Mouse (Mus musculus): ENCODE data around the gene Slco2a1. TPM values are rescaled to one million over a fixed set of nuclear protein-coding genes. Genes with fewer than 3 reads are reported as not detected.
A peak's percentile ranks its signal among the peaks of the same experiment; 100 is the strongest.

Gene Slco2a1
- total and polyA plus RNA-seq, 3 experiments: 2.2 to 6.9 (median 3.9) TPM

GRCm38 (mm10) chr9:103118651-103119275, 130.3 kb downstream of the Slco2a1 start:
- no peak for DNase-seq

GRCm38 (mm10) chr9:103119781-103120180, 131.3 kb downstream of the Slco2a1 start:
- no peak for DNase-seq

- DNase-seq: no peak
These were observed 131.7 kb downstream of the Slco2a1 start for GRCm38 (mm10) chr9:103120231-103120630.

- DNase-seq: no peak
These were observed 133.0 kb downstream of the Slco2a1 start for GRCm38 (mm10) chr9:103121546-103121945.

GRCm38 (mm10) chr9:103124746-103125145, 136.2 kb downstream of the Slco2a1 start:
- DNase-seq: no peak

- no peak for DNase-seq
These were observed 145.1 kb downstream of the Slco2a1 start for GRCm38 (mm10) chr9:103133493-103134124.

- peak; percentile 17 for DNase-seq
These were observed 146.0 kb downstream of the Slco2a1 start for GRCm38 (mm10) chr9:103134450-103135030.

GRCm38 (mm10) chr9:103139481-103139880, 151.0 kb downstream of the Slco2a1 start:
- DNase-seq: peak; percentile 14

GRCm38 (mm10) chr9:103140384-103140783, 151.9 kb downstream of the Slco2a1 start:
- DNase-seq: no peak

- no peak for DNase-seq
These were observed 152.8 kb downstream of the Slco2a1 start for GRCm38 (mm10) chr9:103141266-103141665.

- no peak for DNase-seq
These were observed 155.4 kb downstream of the Slco2a1 start for GRCm38 (mm10) chr9:103143881-103144280.

GRCm38 (mm10) chr9:103145351-103145750, 156.8 kb downstream of the Slco2a1 start:
- DNase-seq: no peak

Other genes with a start within 250 kb of the Slco2a1 start
- gene Ryk, start 153.8 kb upstream of the Slco2a1 start, total RNA-seq (2021): 10 to 100 TPM; 53.8 to 71.2 TPM
- gene Ryk, start 153.8 kb upstream of the Slco2a1 start, polyA plus RNA-seq (2012; rRNA removed): 28.6 and 30.7 TPM in 2 replicates
- 1 to 10 TPM; 2.4 to 3.1 TPM for gene Rab6b, start 123.1 kb downstream of the Slco2a1 start, total RNA-seq (2021)
- gene Rab6b, start 123.1 kb downstream of the Slco2a1 start, polyA plus RNA-seq (2012; rRNA removed): 18.9 and 29.2 TPM in 2 replicates
- gene Srprb, start 213.4 kb downstream of the Slco2a1 start, total RNA-seq (2021): 10 to 100 TPM; 40.7 to 44.0 TPM
- gene Srprb, start 213.4 kb downstream of the Slco2a1 start, polyA plus RNA-seq (2012; rRNA removed): 59.4 and 65.7 TPM in 2 replicates
- 10 to 100 TPM; 13.3 to 20.2 TPM for gene Gm20425, start 241.6 kb downstream of the Slco2a1 start, total RNA-seq (2021)
- gene Gm20425, start 241.6 kb downstream of the Slco2a1 start, polyA plus RNA-seq (2012; rRNA removed): 0.06 TPM in 1 of 2 replicates, not detected in the other
- 100 to 1,000 TPM; 241 to 278 TPM for gene Trf, start 241.7 kb downstream of the Slco2a1 start, total RNA-seq (2021)
- 430 and 1,156 TPM in 2 replicates for gene Trf, start 241.7 kb downstream of the Slco2a1 start, polyA plus RNA-seq (2012; rRNA removed)